Mouse (Mus musculus) lung, adult 2 months (tissue): Measurements from ENCODE around the gene Pebp1. TPM values are rescaled to one million over a fixed set of nuclear protein-coding genes. Genes with fewer than 3 reads are reported as not detected.

Experiments used
- DNase-seq: peaks from one replicate; pipeline ENCODE4 v3.0.0; 2022
- H3K4me1 ChIP-seq: fragments of 200-500 bp; 2 replicates; pipeline ENCODE4 v1.6.1; 2011; ENCODE audit warnings: low read length; ENCODE audit not compliant: control insufficient read depth, insufficient read depth
- H3K4me3 ChIP-seq: fragments of 200-500 bp; replicated peaks from 2 replicates; pipeline ENCODE3; 2011; ENCODE audit warnings: low read depth, mild to moderate bottlenecking, control low read depth, low read length; ENCODE audit errors: extremely low read depth
- CTCF ChIP-seq: fragments of 200-500 bp; IDR thresholded peaks from 2 replicates; pipeline ENCODE4 v1.5.1; 2011; ENCODE audit warnings: mild to moderate bottlenecking, low read length, control low read depth; ENCODE audit not compliant: insufficient read depth
- POLR2A ChIP-seq: fragments of 200-500 bp; IDR thresholded peaks from 2 replicates; pipeline ENCODE4 v1.6.1; 2011; ENCODE audit warnings: low read depth, mild to moderate bottlenecking, control low read depth, low read length, borderline replicate concordance; ENCODE audit errors: extremely low read depth
- whole genome bisulfite sequencing: fragments of 180-500 bp; shearing (Covaris S2); methylation state at CpG from one replicate; pipeline ENCODE4 v1.1.7; 2018; 5-methylcytosine and 5-hydroxymethylcytosine counted together
- polyA plus RNA-seq: library from polyadenylated mRNA; depleted of rRNA; stranded (reverse); fragments of >200 nt; gene quantifications from 2 replicates; pipeline ENCODE4 v1.2.3, GENCODE M21; 2012; rRNA removed

Gene Pebp1
- polyA plus RNA-seq: 273 and 368 TPM in 2 replicates

DNA sequence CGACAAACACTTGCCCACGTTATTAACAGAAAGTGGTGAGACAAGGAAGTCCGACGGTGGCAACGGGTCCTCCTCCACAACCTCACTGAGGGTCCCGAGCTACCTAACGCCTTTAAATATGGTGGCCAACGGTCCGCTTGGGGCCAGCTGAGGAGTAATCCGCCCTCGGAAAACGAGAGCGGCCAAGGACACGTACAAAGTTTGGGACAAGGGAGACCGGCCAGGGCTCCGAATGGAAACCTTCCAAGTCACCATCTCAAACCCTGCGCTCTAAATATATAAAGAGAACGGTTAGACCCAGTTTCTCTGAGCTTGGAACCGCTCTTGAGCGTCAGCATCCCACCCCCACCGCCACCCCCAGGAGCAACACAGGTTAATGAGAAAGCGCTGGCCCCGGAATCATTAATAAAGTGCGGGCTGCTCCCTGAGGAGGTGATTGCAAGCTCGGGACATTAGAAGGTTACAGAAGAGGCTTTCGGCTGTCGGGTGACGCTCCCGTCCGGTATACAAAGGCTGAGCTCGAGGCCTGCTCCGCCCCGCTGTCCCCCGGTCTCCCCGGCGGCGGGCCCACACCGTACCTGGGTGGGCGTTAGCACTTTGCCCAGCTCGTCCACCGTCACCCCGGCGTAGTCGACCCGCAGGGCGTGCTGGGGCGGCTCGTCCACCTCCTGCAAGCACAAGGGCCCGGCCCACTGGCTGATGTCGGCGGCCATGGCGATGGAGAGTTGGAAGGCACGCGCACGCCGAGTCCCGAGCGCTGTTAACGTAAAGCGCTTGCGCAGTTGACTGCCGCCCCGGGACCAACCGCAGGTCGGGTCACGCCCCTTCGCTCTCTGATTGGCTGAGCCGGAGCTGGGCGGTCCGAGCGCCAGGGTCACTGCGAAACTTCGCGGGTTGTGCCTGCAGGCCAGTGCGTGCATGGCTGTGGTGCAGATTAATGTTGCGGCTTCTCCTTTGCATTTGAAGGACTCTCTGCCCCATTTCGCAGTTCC lies at the start of gene Pebp1:
Gene Pebp1 (minus strand): TSS at position 795 of the 992 bp plus-strand sequence.
- under 1% methylated on average over 76 of the region's 77 CpGs for WGBS
- no peak for TF ChIP-seq CTCF
- no peak for TF ChIP-seq POLR2A
- peaks cover 4% of the 10 kb centered on the region; the same call in 1 of the 2 replicates for H3K4me1 ChIP-seq
- DNase-seq: peak; percentile 94
- peak within 1 kb of the TSS; percentile 69 for H3K4me3 ChIP-seq

DNA sequence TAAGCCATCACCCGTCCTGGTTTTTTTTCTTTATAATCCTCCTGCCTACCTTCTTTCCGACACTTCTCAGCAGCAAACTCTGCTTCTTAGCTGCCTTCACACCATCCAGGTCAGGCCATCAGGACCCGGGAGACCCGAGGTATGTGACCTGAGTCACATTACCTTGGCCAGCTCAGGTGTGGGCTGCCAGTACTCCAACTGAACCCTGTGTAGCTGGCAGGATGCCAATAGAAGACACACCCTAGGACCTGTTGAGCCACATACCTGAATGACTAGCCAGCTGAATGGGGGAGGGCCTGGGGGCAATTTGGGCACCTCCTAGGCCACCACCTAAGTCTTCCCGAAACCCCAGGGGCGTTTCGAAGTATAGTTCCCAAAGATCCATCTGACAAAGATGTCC lies 43.0 kb upstream of the Pebp1 start:
- Histone ChIP-seq H3K4me1 (no peaks in the 10 kb centered on the region), H3K4me3 (no peak overlapping the region)
- WGBS: 71% methylated on average over 7 of the region's 7 CpGs
- no peak for TF ChIP-seq POLR2A
- TF ChIP-seq CTCF: no peak
- DNase-seq: peak; percentile 34

DNA sequence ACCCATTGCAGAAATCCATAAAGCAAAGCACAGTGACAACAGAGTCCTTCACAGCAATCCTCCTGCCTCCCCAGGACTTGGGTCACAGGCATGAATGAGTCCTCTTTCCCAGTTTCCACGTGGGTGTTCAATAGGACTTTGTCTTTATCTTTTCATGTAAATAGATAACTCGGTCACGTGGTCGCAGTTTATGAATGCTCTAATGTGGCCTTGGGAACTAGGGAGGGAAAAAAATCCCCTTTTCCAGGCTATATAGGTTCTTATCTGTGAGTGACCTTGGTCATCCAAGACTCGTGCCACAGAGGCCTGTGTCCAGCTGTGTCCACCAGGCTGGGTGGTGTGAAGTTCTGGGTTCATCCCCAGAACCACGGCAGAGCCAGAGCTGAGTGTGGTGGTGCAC lies 39.0 kb upstream of the Pebp1 start:
- no peaks in the 10 kb centered on the region for H3K4me1 ChIP-seq
- DNase-seq: no peak
- TF ChIP-seq CTCF: no peak
- no peak for TF ChIP-seq POLR2A
- 58% methylated on average over 6 of the region's 6 CpGs for WGBS
- no peak overlapping the region for H3K4me3 ChIP-seq

- H3K4me1 ChIP-seq: no peaks in the 10 kb centered on the region
- DNase-seq: no peak
- H3K4me3 ChIP-seq: no peak overlapping the region
- no peak for TF ChIP-seq POLR2A
- TF ChIP-seq CTCF: no peak
- WGBS: 92% methylated on average over 9 of the region's 9 CpGs
These were observed 36.3 kb upstream of the Pebp1 start for GRCm38 (mm10) chr5:117323751-117324150.

DNA sequence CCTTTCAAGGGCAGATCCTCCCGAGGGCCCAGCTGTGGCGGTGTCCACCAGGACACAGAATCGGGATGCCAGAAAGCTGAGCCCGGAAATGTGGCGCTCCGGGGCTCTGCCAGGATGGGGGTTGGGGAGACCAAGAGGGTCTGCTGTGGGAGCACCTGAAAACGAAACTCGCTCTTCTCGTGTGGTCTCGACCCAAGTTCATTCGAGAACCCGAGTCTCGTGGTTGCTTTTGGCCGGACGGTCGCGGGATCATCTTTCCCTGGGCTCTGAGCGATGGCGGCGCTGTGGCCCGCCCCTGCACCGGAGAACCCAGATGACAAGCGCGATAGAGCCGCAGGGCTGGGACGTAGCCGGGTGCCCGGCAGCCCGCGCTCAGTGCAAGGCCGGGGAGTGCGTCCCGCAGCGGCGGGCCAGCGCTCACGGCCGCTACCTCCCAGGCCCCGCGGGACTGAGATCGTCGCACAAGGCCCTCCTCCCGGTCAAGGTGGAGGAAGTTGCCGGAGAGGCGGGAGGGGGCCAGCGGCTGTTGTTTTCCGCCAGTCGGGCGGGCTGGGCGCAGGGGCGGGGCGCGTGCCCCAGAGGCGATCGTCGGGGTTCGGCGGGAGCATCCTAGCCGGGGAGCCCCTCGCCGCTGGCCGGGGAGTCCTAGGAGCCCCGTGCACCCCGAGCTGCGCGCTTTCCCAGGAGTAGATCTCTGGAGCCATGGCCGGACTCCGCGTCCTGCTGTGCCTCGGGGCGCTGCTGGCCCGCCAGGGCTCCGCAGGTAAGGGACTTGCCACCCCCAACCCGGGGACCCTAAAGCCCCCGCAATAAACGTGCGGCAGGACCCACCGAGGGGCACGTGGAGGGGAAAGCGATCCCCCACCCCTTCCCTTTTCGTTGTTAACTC lies 31.6 kb upstream of the Pebp1 start, which contains the start of gene Vsig10:
Gene Vsig10 (plus strand): TSS at position 343 of the 889 bp plus-strand sequence.
- peak; percentile 77 for DNase-seq
- peaks cover 4% of the 10 kb centered on the region; the same call in 1 of the 2 replicates for H3K4me1 ChIP-seq
- peak within 1 kb of the TSS; percentile 90 for H3K4me3 ChIP-seq
- TF ChIP-seq CTCF (no peak), POLR2A (peak; percentile 74)
- under 1% methylated on average over 78 of the region's 81 CpGs for WGBS

DNA sequence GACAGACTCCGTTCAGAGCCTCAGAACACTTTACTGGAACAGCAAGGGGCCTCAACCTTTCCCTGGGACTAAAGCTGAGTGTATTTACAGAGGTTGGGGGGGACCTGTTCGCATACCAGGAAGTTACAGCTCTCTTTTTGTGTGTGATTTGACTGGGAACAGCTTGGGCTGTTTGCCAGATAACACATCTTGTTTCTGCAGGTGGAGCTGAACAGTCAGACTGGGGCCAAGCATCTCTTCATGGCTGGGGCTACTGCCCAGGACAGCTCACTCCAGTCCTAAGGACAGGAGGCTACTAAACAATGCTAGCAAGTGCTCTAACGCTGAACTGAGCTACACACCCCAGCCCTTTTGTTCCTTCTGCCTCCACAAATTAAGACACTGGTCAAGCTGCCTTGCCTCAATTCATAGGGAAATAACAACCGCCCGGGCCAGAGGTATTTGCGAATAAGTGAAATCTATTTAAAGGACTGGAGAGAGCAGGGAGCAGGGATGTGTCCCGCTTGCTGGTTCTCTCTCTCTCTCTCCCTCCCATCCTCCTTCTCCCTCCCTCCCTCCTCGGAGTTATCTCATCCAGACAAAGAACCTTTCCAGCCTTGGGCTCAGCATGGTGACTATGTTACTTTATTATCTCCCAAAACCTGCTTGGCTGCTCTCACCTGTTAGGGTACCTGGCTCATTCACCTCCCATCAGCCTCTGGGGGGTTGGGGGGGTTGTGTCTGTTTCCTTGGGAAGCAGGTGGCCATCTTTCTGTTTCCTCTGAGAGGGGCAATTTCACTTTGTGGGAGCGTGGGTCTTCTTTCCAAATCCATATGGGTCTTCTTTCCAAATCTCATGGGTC lies 27.4 kb upstream of the Pebp1 start:
- Histone ChIP-seq H3K4me1 (peaks cover 6% of the 10 kb centered on the region; the same call in 1 of the 2 replicates), H3K4me3 (no peak overlapping the region)
- TF ChIP-seq CTCF (no peak), POLR2A (no peak)
- no peak for DNase-seq
- 36% methylated on average over 9 of the region's 9 CpGs for WGBS

GRCm38 (mm10) chr5:117313909-117314308 lies 26.5 kb upstream of the Pebp1 start:
- peaks cover 6% of the 10 kb centered on the region; the same call in 1 of the 2 replicates for H3K4me1 ChIP-seq
- TF ChIP-seq POLR2A (no peak), CTCF (no peak)
- WGBS: 33% methylated on average over 10 of the region's 10 CpGs
- DNase-seq: no peak
- H3K4me3 ChIP-seq: no peak overlapping the region

- peak; percentile 70 for DNase-seq
- Histone ChIP-seq H3K4me3 (peak overlapping the region; percentile 54), H3K4me1 (peaks cover 6% of the 10 kb centered on the region; the same call in 1 of the 2 replicates)
- TF ChIP-seq POLR2A: no peak
- no peak for TF ChIP-seq CTCF
- WGBS: 12% methylated on average over 14 of the region's 14 CpGs
These were observed 26.0 kb upstream of the Pebp1 start for GRCm38 (mm10) chr5:117313420-117313819.

DNA sequence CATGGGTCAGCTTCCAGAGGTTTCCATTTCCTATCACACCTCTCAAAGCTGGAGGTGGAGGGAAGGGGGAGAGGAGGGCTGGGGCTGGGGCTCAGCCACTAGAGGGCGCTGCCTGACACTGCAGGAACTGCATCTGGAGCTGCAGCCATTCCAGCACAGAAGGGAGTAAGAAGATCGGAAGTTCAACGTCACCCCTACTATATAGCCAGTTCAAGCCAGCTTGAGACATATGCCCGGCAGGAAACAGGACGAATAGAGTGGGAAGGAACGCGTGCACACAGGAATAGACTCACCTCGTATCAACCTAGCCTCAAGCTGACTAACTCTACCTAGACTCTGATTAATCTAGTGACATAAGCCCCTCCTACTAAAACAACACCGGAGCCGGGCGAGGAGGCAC lies 20.3 kb upstream of the Pebp1 start:
- WGBS: 13% methylated on average over 11 of the region's 11 CpGs
- TF ChIP-seq CTCF (peak; percentile 80), POLR2A (no peak)
- Histone ChIP-seq H3K4me3 (peak overlapping the region; percentile 0), H3K4me1 (no peaks in the 10 kb centered on the region)
- peak; percentile 81 for DNase-seq
